Mouse (Mus musculus): Measurements from ENCODE around the gene Zbtb20.

DNA sequence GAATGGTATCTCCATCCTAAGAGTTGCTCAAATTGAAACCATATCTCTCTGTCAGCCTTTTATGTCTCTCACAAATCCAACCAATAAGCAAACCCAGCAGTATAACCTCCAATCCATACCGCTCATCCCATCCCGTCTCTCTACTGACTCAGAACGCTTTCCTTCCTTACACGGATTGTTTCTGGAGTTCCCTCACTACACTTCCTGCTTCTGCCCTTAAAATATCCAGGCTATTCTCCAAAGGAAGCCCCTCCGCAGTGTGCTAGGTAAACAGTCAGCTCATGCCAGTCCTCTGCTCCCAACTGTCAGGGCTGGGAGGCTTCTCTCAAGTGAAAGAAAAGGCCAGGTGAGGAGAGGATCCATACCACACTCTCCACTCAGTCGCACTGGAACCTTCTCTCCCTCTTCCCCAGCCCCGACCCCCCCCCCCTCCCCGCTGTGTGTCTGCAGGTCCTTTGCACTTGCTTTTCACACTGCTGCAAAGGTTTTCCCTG is 563.2 kb downstream of the Zbtb20 start:
- TF ChIP-seq POLR2A (IDR thresholded peaks at IDR 0.05; ENCODE audit: low read depth, low read length), result no peak
- TF ChIP-seq CTCF (IDR thresholded peaks at IDR 0.05; ENCODE audit: borderline replicate concordance, insufficient read depth, low read length), result no peak
